Mouse (Mus musculus): ENCODE results near the gene Bzw2. TPM values are rescaled to one million over a fixed set of nuclear protein-coding genes. Genes with fewer than 3 reads are reported as not detected.

Gene Bzw2
- polyA plus RNA-seq, 1 experiment from 2014 or later: 76.7 TPM

GRCm38 (mm10) chr12:36102733-36103591, 54.9 kb downstream of the Bzw2 start:
- Histone ChIP-seq H3K9me3 (replicated peaks) (no peaks in the 10 kb centered on the region), H3K4me1 (replicated peaks) (no peaks in the 10 kb centered on the region), H3K4me3 (replicated peaks) (no peak overlapping the region), H3K4me2 (no peak overlapping the region), H3K36me3 (peaks cover 42% of the 10 kb centered on the region), H3K27me3 (no peaks in the 10 kb centered on the region), H3K9ac (no peak overlapping the region), H3K27ac (no peak overlapping the region)
- ATAC-seq (ENCODE audit: low read depth): no peak
- DNase-seq: no peak
- WGBS (ENCODE audit: insufficient replicate concordance): 85% methylated on average over 8 of the region's 8 CpGs

DNA sequence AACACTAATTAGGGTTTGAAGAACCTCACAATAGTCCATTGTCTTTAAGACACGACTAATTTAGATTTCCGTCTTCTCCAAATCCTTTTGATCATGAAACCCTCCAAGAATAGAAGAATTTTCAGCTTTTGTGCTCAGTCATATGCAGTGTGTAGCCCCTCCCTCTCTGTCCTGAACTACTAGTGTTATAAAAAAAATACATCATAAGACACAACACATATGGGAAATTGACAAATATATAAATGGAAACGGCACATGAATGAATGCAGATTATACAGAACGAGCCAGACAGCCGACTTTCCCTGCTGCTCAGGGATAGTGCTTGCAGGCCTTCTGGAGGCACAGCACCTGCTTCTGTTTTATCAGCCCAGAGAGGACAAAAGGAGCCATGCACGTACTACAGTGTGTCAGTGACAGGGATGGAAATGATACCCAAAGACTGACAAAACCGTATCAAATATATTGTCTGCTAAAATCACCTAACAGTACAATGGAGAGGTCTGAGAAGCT, 62.5 kb downstream of the Bzw2 start:
- H3K9me3 ChIP-seq (replicated peaks): no peaks in the 10 kb centered on the region
- H3K4me2 ChIP-seq: no peak overlapping the region
- no peak overlapping the region for H3K9ac ChIP-seq
- no peaks in the 10 kb centered on the region for H3K27me3 ChIP-seq
- WGBS (ENCODE audit: insufficient replicate concordance): 81% methylated on average over 7 of the region's 7 CpGs
- H3K4me3 ChIP-seq (replicated peaks): no peak overlapping the region
- ATAC-seq (ENCODE audit: low read depth): no peak
- H3K27ac ChIP-seq: no peak overlapping the region
- no peaks in the 10 kb centered on the region for H3K4me1 ChIP-seq (replicated peaks)
- no peak for DNase-seq
- peaks cover 36% of the 10 kb centered on the region for H3K36me3 ChIP-seq

DNA sequence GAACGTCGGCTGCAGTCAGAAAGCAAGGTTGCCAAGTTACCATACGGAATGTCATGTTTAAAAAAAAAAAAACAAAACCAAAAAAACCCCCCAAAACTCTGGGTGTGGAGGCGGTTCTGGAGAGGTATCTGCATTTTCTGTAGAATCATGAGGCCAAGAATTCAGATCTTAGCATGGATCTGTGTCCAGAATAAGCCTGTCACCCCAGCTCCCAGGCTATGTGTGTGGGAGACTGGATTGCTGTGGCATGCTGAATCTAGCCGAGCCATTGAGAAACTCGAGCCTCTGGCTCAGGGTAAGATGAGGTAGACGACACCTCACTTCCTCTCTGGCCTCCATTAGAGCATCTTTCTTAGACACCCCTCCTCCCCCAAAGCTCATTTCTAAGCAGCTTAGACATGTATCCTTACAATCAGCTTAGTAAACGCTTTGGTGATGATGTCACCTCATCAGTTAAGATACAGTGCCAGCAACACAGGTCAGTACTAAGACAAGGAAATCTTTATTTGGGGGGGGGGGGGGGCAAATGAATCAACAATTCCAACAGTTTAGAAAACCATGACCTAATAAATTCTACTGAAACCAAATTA, 64.7 kb downstream of the Bzw2 start:
- 69% methylated on average over 8 of the region's 8 CpGs for WGBS (ENCODE audit: insufficient replicate concordance)
- Histone ChIP-seq H3K9ac (no peak overlapping the region), H3K4me2 (no peak overlapping the region), H3K9me3 (replicated peaks) (no peaks in the 10 kb centered on the region), H3K27ac (no peak overlapping the region), H3K4me3 (replicated peaks) (no peak overlapping the region), H3K4me1 (replicated peaks) (no peaks in the 10 kb centered on the region), H3K36me3 (peaks cover 36% of the 10 kb centered on the region), H3K27me3 (no peaks in the 10 kb centered on the region)
- ATAC-seq (ENCODE audit: low read depth) (no peak), DNase-seq (no peak)

DNA sequence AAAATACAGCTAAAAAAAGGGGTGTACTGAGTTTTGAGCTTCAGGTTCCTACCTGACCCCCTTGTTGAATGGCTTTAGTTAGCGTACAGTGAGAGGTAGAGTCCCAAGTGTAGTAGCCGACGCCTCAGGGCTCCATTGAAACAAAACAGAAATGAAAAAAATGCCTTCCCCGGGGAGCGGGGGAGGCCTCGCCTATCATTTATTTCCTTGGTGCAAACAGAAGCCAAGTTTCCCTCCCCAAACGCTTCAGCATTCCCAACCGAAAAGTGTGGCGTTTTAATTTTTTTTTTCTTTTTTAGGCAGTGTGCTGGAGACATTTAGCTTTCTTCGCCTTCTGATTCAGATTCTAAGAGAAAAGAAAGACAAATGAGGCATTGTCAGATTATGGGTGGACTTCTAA, 65.9 kb downstream of the Bzw2 start:
- H3K4me3 ChIP-seq (replicated peaks): no peak overlapping the region
- H3K4me2 ChIP-seq: no peak overlapping the region
- no peaks in the 10 kb centered on the region for H3K9me3 ChIP-seq (replicated peaks)
- H3K27ac ChIP-seq: no peak overlapping the region
- no peak for DNase-seq
- H3K36me3 ChIP-seq: peaks cover 31% of the 10 kb centered on the region
- H3K27me3 ChIP-seq: no peaks in the 10 kb centered on the region
- no peaks in the 10 kb centered on the region for H3K4me1 ChIP-seq (replicated peaks)
- no peak for ATAC-seq (ENCODE audit: low read depth)
- H3K9ac ChIP-seq: no peak overlapping the region
- WGBS (ENCODE audit: insufficient replicate concordance): 87% methylated on average over 10 of the region's 10 CpGs

- H3K4me3 ChIP-seq (replicated peaks): no peak overlapping the region
- H3K4me1 ChIP-seq (replicated peaks): no peaks in the 10 kb centered on the region
- WGBS (ENCODE audit: insufficient replicate concordance): 69% methylated on average over 6 of the region's 6 CpGs
- no peak overlapping the region for H3K9ac ChIP-seq
- DNase-seq (no peak), ATAC-seq (ENCODE audit: low read depth) (no peak)
- H3K36me3 ChIP-seq: peaks cover 25% of the 10 kb centered on the region
- H3K27ac ChIP-seq: no peak overlapping the region
- no peak overlapping the region for H3K4me2 ChIP-seq
- H3K27me3 ChIP-seq: no peaks in the 10 kb centered on the region
- no peaks in the 10 kb centered on the region for H3K9me3 ChIP-seq (replicated peaks)
Observed at GRCm38 (mm10) chr12:36089221-36089620, 68.7 kb downstream of the Bzw2 start.

DNA sequence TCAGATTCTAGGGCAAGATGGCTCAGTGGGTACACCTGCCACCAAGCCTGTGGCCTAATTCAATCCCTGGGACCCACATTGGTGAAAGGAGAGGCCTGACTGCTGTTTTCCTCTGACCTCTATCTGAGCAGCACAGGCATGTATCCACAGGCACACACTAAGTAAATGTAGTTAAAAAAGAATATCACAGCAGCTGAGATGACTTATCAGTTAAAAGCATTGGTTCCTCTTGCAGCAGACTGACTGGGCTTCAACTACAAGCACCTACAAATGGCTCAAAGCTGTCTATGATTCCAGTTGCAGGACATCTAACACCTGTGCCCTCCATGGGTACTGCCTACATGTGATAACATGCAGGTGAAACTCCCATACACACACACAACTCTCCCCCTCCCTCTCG, 69.1 kb downstream of the Bzw2 start:
- H3K27me3 ChIP-seq: no peaks in the 10 kb centered on the region
- H3K27ac ChIP-seq: no peak overlapping the region
- no peak for ATAC-seq (ENCODE audit: low read depth)
- no peaks in the 10 kb centered on the region for H3K4me1 ChIP-seq (replicated peaks)
- no peak overlapping the region for H3K4me3 ChIP-seq (replicated peaks)
- H3K9ac ChIP-seq: no peak overlapping the region
- DNase-seq: no peak
- WGBS (ENCODE audit: insufficient replicate concordance): 69% methylated on average over 1 of the region's 1 CpGs
- H3K36me3 ChIP-seq: peaks cover 25% of the 10 kb centered on the region
- H3K9me3 ChIP-seq (replicated peaks): no peaks in the 10 kb centered on the region
- H3K4me2 ChIP-seq: no peak overlapping the region

- no peaks in the 10 kb centered on the region for H3K27me3 ChIP-seq
- DNase-seq (no peak), ATAC-seq (ENCODE audit: low read depth) (no peak)
- no peak overlapping the region for H3K9ac ChIP-seq
- H3K4me3 ChIP-seq (replicated peaks): no peak overlapping the region
- no peak overlapping the region for H3K27ac ChIP-seq
- no peaks in the 10 kb centered on the region for H3K4me1 ChIP-seq (replicated peaks)
- H3K36me3 ChIP-seq: no peaks in the 10 kb centered on the region
- H3K4me2 ChIP-seq: no peak overlapping the region
- no peaks in the 10 kb centered on the region for H3K9me3 ChIP-seq (replicated peaks)
- 77% methylated on average over 2 of the region's 2 CpGs for WGBS (ENCODE audit: insufficient replicate concordance)
Observed at GRCm38 (mm10) chr12:36085380-36085779, 72.5 kb downstream of the Bzw2 start.

GRCm38 (mm10) chr12:36078101-36078899, 79.6 kb downstream of the Bzw2 start:
- WGBS (ENCODE audit: insufficient replicate concordance): 54% methylated on average over 4 of the region's 4 CpGs
- no peak overlapping the region for H3K4me2 ChIP-seq
- H3K36me3 ChIP-seq: no peaks in the 10 kb centered on the region
- H3K9me3 ChIP-seq (replicated peaks): no peaks in the 10 kb centered on the region
- H3K4me3 ChIP-seq (replicated peaks): no peak overlapping the region
- no peaks in the 10 kb centered on the region for H3K27me3 ChIP-seq
- ATAC-seq (ENCODE audit: low read depth) (no peak), DNase-seq (no peak)
- no peaks in the 10 kb centered on the region for H3K4me1 ChIP-seq (replicated peaks)
- H3K27ac ChIP-seq: no peak overlapping the region
- no peak overlapping the region for H3K9ac ChIP-seq

- 31% methylated on average over 5 of the region's 5 CpGs for WGBS (ENCODE audit: insufficient replicate concordance)
- ATAC-seq (ENCODE audit: low read depth) (no peak), DNase-seq (no peak)
- H3K27ac ChIP-seq: no peak overlapping the region
- H3K36me3 ChIP-seq: no peaks in the 10 kb centered on the region
- no peak overlapping the region for H3K4me3 ChIP-seq (replicated peaks)
- no peaks in the 10 kb centered on the region for H3K27me3 ChIP-seq
- H3K9ac ChIP-seq: no peak overlapping the region
- H3K9me3 ChIP-seq (replicated peaks): no peaks in the 10 kb centered on the region
- H3K4me2 ChIP-seq: no peak overlapping the region
- H3K4me1 ChIP-seq (replicated peaks): no peaks in the 10 kb centered on the region
Observed at GRCm38 (mm10) chr12:36072860-36073259, 85.0 kb downstream of the Bzw2 start.

GRCm38 (mm10) chr12:36070231-36070630, 87.6 kb downstream of the Bzw2 start:
- H3K4me3 ChIP-seq (replicated peaks): no peak overlapping the region
- 62% methylated on average over 4 of the region's 4 CpGs for WGBS (ENCODE audit: insufficient replicate concordance)
- H3K4me2 ChIP-seq: no peak overlapping the region
- H3K27ac ChIP-seq: no peak overlapping the region
- H3K4me1 ChIP-seq (replicated peaks): no peaks in the 10 kb centered on the region
- H3K9me3 ChIP-seq (replicated peaks): no peaks in the 10 kb centered on the region
- DNase-seq: no peak
- H3K9ac ChIP-seq: no peak overlapping the region
- no peak for ATAC-seq (ENCODE audit: low read depth)
- no peaks in the 10 kb centered on the region for H3K36me3 ChIP-seq
- H3K27me3 ChIP-seq: no peaks in the 10 kb centered on the region

GRCm38 (mm10) chr12:36067538-36067937, 90.3 kb downstream of the Bzw2 start:
- 72% methylated on average over 2 of the region's 2 CpGs for WGBS (ENCODE audit: insufficient replicate concordance)
- ATAC-seq (ENCODE audit: low read depth): no peak
- Histone ChIP-seq H3K27me3 (no peaks in the 10 kb centered on the region), H3K9me3 (replicated peaks) (no peaks in the 10 kb centered on the region), H3K4me3 (replicated peaks) (no peak overlapping the region), H3K36me3 (no peaks in the 10 kb centered on the region), H3K9ac (no peak overlapping the region), H3K4me1 (replicated peaks) (no peaks in the 10 kb centered on the region), H3K4me2 (no peak overlapping the region), H3K27ac (no peak overlapping the region)
- no peak for DNase-seq

Data from liver, embryonic 13.5 days (tissue).